Mouse (Mus musculus) heart, embryonic 12.5 days (tissue): ENCODE measurements around the gene Smim5. TPM values are rescaled to one million over a fixed set of nuclear protein-coding genes. Genes with fewer than 3 reads are reported as not detected.

Experiments used
- ATAC-seq: fragments of 200-750 bp; cut with Nextera tagmentation; 2 replicates; pipeline ENCODE4 v1.8.0; 2017; ENCODE audit warnings: moderate TSS enrichment, moderate library complexity; ENCODE audit not compliant: insufficient number of reproducible peaks, low FRiP score
- H3K27ac ChIP-seq: fragments of 300-500 bp; sonication (generic); 2 replicates; pipeline ENCODE4 v1.5.1; 2016; ENCODE audit warnings: mild to moderate bottlenecking, moderate library complexity; ENCODE audit not compliant: poor library complexity, severe bottlenecking
- H3K27me3 ChIP-seq: fragments of 300-500 bp; sonication (generic); replicated peaks from 2 replicates; pipeline ENCODE4 v1.6.1; 2016; ENCODE audit warnings: mild to moderate bottlenecking, moderate library complexity
- H3K36me3 ChIP-seq: fragments of 300-500 bp; sonication (generic); 2 replicates; pipeline ENCODE4 v1.6.1; 2016; ENCODE audit warnings: mild to moderate bottlenecking, moderate library complexity
- H3K4me1 ChIP-seq: fragments of 300-500 bp; sonication (generic); replicated peaks from 2 replicates; pipeline ENCODE4 v1.6.1; 2016; ENCODE audit warnings: mild to moderate bottlenecking
- H3K4me2 ChIP-seq: fragments of 300-500 bp; sonication (generic); 2 replicates; pipeline ENCODE4 v1.6.1; 2016; ENCODE audit warnings: mild to moderate bottlenecking, moderate library complexity
- H3K4me3 ChIP-seq: fragments of 300-500 bp; sonication (generic); 2 replicates; pipeline ENCODE4 v1.5.1; 2016; ENCODE audit warnings: mild to moderate bottlenecking
- H3K9ac ChIP-seq: fragments of 300-500 bp; sonication (generic); 2 replicates; pipeline ENCODE4 v1.6.1; 2016; ENCODE audit warnings: mild to moderate bottlenecking, moderate library complexity
- H3K9me3 ChIP-seq: fragments of 300-500 bp; sonication (generic); replicated peaks from 2 replicates; pipeline ENCODE4 v1.6.1; 2016; ENCODE audit warnings: mild to moderate bottlenecking, moderate library complexity
- WGBS: fragments of 180-500 bp; shearing (Covaris S2); methylation state at CpG from one replicate; pipeline ENCODE4 v1.1.7; 2016; 5-methylcytosine and 5-hydroxymethylcytosine counted together
- polyA plus RNA-seq: library from polyadenylated mRNA; unstranded; fragments of >200 nt; fragmentation: Nextera tagmentation; extraction: Ambion mirVana; gene quantifications from 2 replicates; pipeline ENCODE4 v1.2.1, GENCODE M21; 2016

The Smim5 gene
- polyA plus RNA-seq, 1 experiment from 2014 or later: 16.6 TPM

DNA sequence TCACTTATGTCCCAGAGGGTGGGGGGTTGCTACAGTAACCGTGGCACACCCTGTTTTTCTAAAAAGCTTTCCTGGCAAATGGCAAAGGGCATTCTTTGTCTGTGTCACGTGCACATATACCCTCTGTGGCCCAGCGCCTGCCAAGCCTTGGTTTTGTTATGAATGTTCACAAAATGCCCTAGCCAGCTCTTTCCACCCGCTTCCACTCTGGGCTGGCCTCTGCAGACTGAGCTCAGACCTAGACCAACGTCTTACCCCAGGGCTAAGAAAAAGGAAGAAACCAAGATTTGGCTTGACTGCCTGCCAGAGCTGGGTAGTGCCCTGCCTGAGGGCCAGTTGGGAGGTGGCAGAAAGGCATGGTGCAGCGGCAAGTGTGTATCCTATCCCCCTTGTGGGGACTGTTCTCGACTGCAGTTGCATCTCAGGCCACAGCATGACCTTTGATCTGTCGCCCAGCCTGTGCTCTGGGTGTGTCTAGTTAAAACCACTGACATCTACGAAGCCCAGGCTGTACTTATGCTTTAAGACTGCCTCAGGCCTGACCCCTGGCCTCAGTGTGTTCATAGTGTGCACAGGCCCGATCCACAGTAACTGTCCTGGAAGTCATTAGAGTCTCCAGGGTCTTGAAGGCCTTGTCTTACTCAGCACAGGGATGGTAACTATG is 55.6 kb downstream of the Smim5 start:
- H3K27ac ChIP-seq: no peak overlapping the region
- H3K4me3 ChIP-seq: no peak overlapping the region
- no peak for ATAC-seq
- H3K27me3 ChIP-seq: no peaks in the 10 kb centered on the region
- H3K36me3 ChIP-seq: peaks cover 82% of the 10 kb centered on the region
- WGBS: 76% methylated on average over 10 of the region's 10 CpGs
- H3K4me2 ChIP-seq: no peak overlapping the region
- no peaks in the 10 kb centered on the region for H3K9me3 ChIP-seq
- H3K4me1 ChIP-seq: peaks cover 18% of the 10 kb centered on the region
- H3K9ac ChIP-seq: no peak overlapping the region

Other genes with a start within 250 kb of the Smim5 start
- gene Grb2, start 191.4 kb upstream of the Smim5 start, polyA plus RNA-seq: 95.9 and 113 TPM in 2 replicates
- 52.4 and 52.5 TPM in 2 replicates for gene Tmem94, start 134.5 kb upstream of the Smim5 start, polyA plus RNA-seq
- 23.5 and 25.3 TPM in 2 replicates for gene Caskin2, start 86.3 kb upstream of the Smim5 start, polyA plus RNA-seq
- gene Tsen54, start 85.2 kb upstream of the Smim5 start, polyA plus RNA-seq: 23.0 and 29.2 TPM in 2 replicates
- 22.5 and 25.8 TPM in 2 replicates for gene Llgl2, start 75.9 kb upstream of the Smim5 start, polyA plus RNA-seq
- gene Myo15b, start 41.6 kb upstream of the Smim5 start, polyA plus RNA-seq: 0.17 and 0.37 TPM in 2 replicates
- 0.77 and 1.8 TPM in 2 replicates for gene Smim6, start 12.1 kb downstream of the Smim5 start, polyA plus RNA-seq
- gene Sap30bp, start 33.3 kb downstream of the Smim5 start, polyA plus RNA-seq: 29.4 and 32.2 TPM in 2 replicates
- gene Recql5, start 33.5 kb downstream of the Smim5 start, polyA plus RNA-seq: 13.8 and 17.3 TPM in 2 replicates
- 2.0 and 2.7 TPM in 2 replicates for gene Itgb4, start 74.7 kb downstream of the Smim5 start, polyA plus RNA-seq
- gene Galk1, start 112.8 kb downstream of the Smim5 start, polyA plus RNA-seq: 151 and 152 TPM in 2 replicates
- 742 and 759 TPM in 2 replicates for gene H3f3b, start 128.0 kb downstream of the Smim5 start, polyA plus RNA-seq
- gene Unk, start 130.4 kb downstream of the Smim5 start, polyA plus RNA-seq: 31.8 and 32.3 TPM in 2 replicates
- gene Unc13d, start 178.0 kb downstream of the Smim5 start, polyA plus RNA-seq: 2.2 and 2.5 TPM in 2 replicates
- 137 and 141 TPM in 2 replicates for gene Wbp2, start 187.0 kb downstream of the Smim5 start, polyA plus RNA-seq
- 54.8 and 58.2 TPM in 2 replicates for gene Trim47, start 227.2 kb downstream of the Smim5 start, polyA plus RNA-seq
- gene Trim65, start 231.2 kb downstream of the Smim5 start, polyA plus RNA-seq: 4.7 and 4.9 TPM in 2 replicates
- 85.0 and 89.1 TPM in 2 replicates for gene Mrpl38, start 238.9 kb downstream of the Smim5 start, polyA plus RNA-seq